Mouse (Mus musculus) thymus, adult 2 months (tissue): ENCODE results near the gene Actn1. TPM values are rescaled to one million over a fixed set of nuclear protein-coding genes. Genes with fewer than 3 reads are reported as not detected.

Experiments
- DNase-seq: peaks from one replicate; pipeline ENCODE4 v3.0.0; 2021
- H3K27ac ChIP-seq: fragments of 200-500 bp; 2 replicates; pipeline ENCODE4 v1.5.1; 2012; ENCODE audit warnings: low read length, control low read depth; ENCODE audit not compliant: control insufficient read depth, insufficient read depth
- H3K27me3 ChIP-seq: fragments of 200-500 bp; 2 replicates; pipeline ENCODE4 v1.6.1; 2012; ENCODE audit warnings: mild to moderate bottlenecking, low read length, moderate library complexity, mixed read lengths; ENCODE audit not compliant: control insufficient read depth, insufficient read depth
- H3K36me3 ChIP-seq: fragments of 200-500 bp; 2 replicates; pipeline ENCODE4 v1.6.1; 2012; ENCODE audit warnings: mild to moderate bottlenecking, low read length, moderate library complexity; ENCODE audit not compliant: control insufficient read depth, insufficient read depth
- H3K4me1 ChIP-seq: fragments of 200-500 bp; replicated peaks from 2 replicates; pipeline ENCODE4 v1.6.1; 2012; ENCODE audit warnings: low read length; ENCODE audit not compliant: control insufficient read depth, insufficient read depth
- H3K4me3 ChIP-seq: fragments of 200-500 bp; 2 replicates; pipeline ENCODE4 v1.5.1; 2012; ENCODE audit warnings: mild to moderate bottlenecking, low read length, control low read depth, moderate library complexity; ENCODE audit not compliant: control insufficient read depth, insufficient read depth
- CTCF ChIP-seq: fragments of 200-500 bp; IDR thresholded peaks from 2 replicates; pipeline ENCODE4 v1.5.1; 2012; ENCODE audit warnings: mild to moderate bottlenecking, control low read depth, low read length, moderate library complexity, borderline replicate concordance; ENCODE audit not compliant: control insufficient read depth, poor library complexity, insufficient read depth; ENCODE audit errors: extremely low read depth
- POLR2A ChIP-seq: fragments of 200-500 bp; IDR thresholded peaks from 2 replicates; pipeline ENCODE4 v1.6.1; 2012; ENCODE audit warnings: mild to moderate bottlenecking, low read length, control low read depth, moderate library complexity; ENCODE audit not compliant: control insufficient read depth, poor library complexity, insufficient read depth; ENCODE audit errors: extremely low read depth
- WGBS: fragments of 180-500 bp; shearing (Covaris S2); methylation state at CpG from one replicate; pipeline ENCODE4 v1.1.7; 2018; 5-methylcytosine and 5-hydroxymethylcytosine counted together
- polyA plus RNA-seq: library from polyadenylated mRNA; depleted of rRNA; stranded (reverse); fragments of >200 nt; gene quantifications from 2 replicates; pipeline ENCODE4 v1.2.3, GENCODE M21; 2012

Gene Actn1
- polyA plus RNA-seq, 1 experiment = 153 TPM

- Histone ChIP-seq H3K27ac (no peak overlapping the region), H3K4me3 (no peak overlapping the region), H3K27me3 (no peaks in the 10 kb centered on the region; the same call in 1 of the 2 replicates), H3K36me3 (0 out of 2 replicates have a peak, but pooled peaks cover 1% of the 10 kb centered on the region), H3K4me1 (peaks cover 62% of the 10 kb centered on the region)
- 72% methylated on average over 8 of the region's 8 CpGs for WGBS
- DNase-seq = no peak
- no peak for TF ChIP-seq POLR2A
- TF ChIP-seq CTCF = no peak
These were observed 46.4 kb downstream of the Actn1 start for GRCm38 (mm10) chr12:80213810-80214209.

GRCm38 (mm10) chr12:80213263-80213662 lies 46.9 kb downstream of the Actn1 start:
- 15% methylated on average over 4 of the region's 4 CpGs for WGBS
- no peak overlapping the region for H3K27ac ChIP-seq
- DNase-seq = no peak
- peaks cover 7% of the 10 kb centered on the region for H3K36me3 ChIP-seq
- H3K27me3 ChIP-seq = no peaks in the 10 kb centered on the region; the same call in 1 of the 2 replicates
- TF ChIP-seq POLR2A (no peak), CTCF (no peak)
- H3K4me1 ChIP-seq = peaks cover 62% of the 10 kb centered on the region
- no peak overlapping the region for H3K4me3 ChIP-seq

- peaks cover 52% of the 10 kb centered on the region for H3K4me1 ChIP-seq
- no peak for TF ChIP-seq CTCF
- TF ChIP-seq POLR2A = no peak
These were observed 49.2 kb downstream of the Actn1 start for GRCm38 (mm10) chr12:80210791-80211612.

GRCm38 (mm10) chr12:80209914-80210313 lies 50.3 kb downstream of the Actn1 start:
- DNase-seq = no peak
- Histone ChIP-seq H3K27ac (no peak overlapping the region), H3K4me1 (peaks cover 44% of the 10 kb centered on the region), H3K4me3 (no peak overlapping the region), H3K27me3 (no peaks in the 10 kb centered on the region), H3K36me3 (peaks cover 16% of the 10 kb centered on the region)
- TF ChIP-seq CTCF (no peak), POLR2A (no peak)
- 63% methylated on average over 4 of the region's 4 CpGs for WGBS

More at GRCm38 (mm10) chr12:80210791-80211612, 49.2 kb downstream of the Actn1 start:
- peak overlapping the region; percentile 59 for H3K27ac ChIP-seq
- 14% methylated on average over 4 of the region's 4 CpGs for WGBS
- H3K36me3 ChIP-seq = peaks cover 12% of the 10 kb centered on the region
- H3K4me3 ChIP-seq = no peak overlapping the region
- DNase-seq = peak; percentile 26
- no peaks in the 10 kb centered on the region; the same call in 1 of the 2 replicates for H3K27me3 ChIP-seq

- peaks cover 22% of the 10 kb centered on the region for H3K36me3 ChIP-seq
- 90% methylated on average over 19 of the region's 19 CpGs for WGBS
- peaks cover 34% of the 10 kb centered on the region for H3K4me1 ChIP-seq
- no peak overlapping the region for H3K4me3 ChIP-seq
- H3K27ac ChIP-seq = no peak overlapping the region
- no peaks in the 10 kb centered on the region for H3K27me3 ChIP-seq
- no peak for TF ChIP-seq POLR2A
- TF ChIP-seq CTCF = no peak
- DNase-seq = no peak
These were observed 51.9 kb downstream of the Actn1 start for GRCm38 (mm10) chr12:80208126-80208820.

GRCm38 (mm10) chr12:80203284-80203683 lies 56.9 kb downstream of the Actn1 start:
- TF ChIP-seq CTCF (no peak), POLR2A (no peak)
- DNase-seq = no peak
- Histone ChIP-seq H3K36me3 (peaks cover 22% of the 10 kb centered on the region), H3K4me3 (no peak overlapping the region), H3K27me3 (no peaks in the 10 kb centered on the region), H3K4me1 (peaks cover 3% of the 10 kb centered on the region; the same call in 1 of the 2 replicates), H3K27ac (no peak overlapping the region)
- 85% methylated on average over 4 of the region's 4 CpGs for WGBS

- WGBS = 81% methylated on average over 2 of the region's 2 CpGs
- TF ChIP-seq POLR2A = no peak
- TF ChIP-seq CTCF = no peak
- Histone ChIP-seq H3K4me3 (no peak overlapping the region), H3K27me3 (no peaks in the 10 kb centered on the region), H3K36me3 (peaks cover 18% of the 10 kb centered on the region), H3K27ac (no peak overlapping the region), H3K4me1 (peaks cover 3% of the 10 kb centered on the region; the same call in 1 of the 2 replicates)
- DNase-seq = no peak
These were observed 60.4 kb downstream of the Actn1 start for GRCm38 (mm10) chr12:80199738-80200137.
